ENCODE assay signal across 11 mouse cellular contexts in the genomic region with DNA sequence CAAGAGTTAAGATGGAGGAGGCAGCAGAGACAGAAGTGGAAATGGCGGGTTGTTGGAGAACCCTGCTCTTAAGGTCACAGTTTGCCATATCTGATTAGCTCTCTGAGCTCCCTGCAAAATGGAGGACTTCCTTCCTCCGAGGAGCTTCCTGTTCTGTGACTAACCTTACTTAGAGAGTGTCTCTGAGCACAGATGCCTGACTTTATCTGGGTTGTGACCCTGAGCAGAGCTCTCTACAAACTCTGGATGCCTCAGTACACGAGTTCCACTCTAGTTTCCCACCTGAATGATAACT. TPM values are rescaled to one million over a fixed set of nuclear protein-coding genes. Genes with fewer than 3 reads are reported as not detected.
DNase-seq lines count a peak whose midpoint lies in the region; ATAC-seq and TF ChIP-seq lines count a peak whose summit lies in the region.
"Had no signal": no experiment of that assay in that cellular context is flagged by ENCODE, and none has a peak within 500 bp of the region (broad histone marks: within the 10 kb centered on the region; RNA-seq: fewer than 3 reads in every experiment).

No protein-coding gene starts in this region.

- no peak for TF ChIP-seq CTCF in lung, postnatal 0 days (IDR thresholded peaks at IDR 0.05)
- no peak for TF ChIP-seq CTCF in bone marrow macrophage, adult 2 months (IDR thresholded peaks at IDR 0.05; ENCODE audit: low read depth, low read length)

- TF ChIP-seq POLR2A in bone marrow macrophage, adult 2 months (IDR thresholded peaks at IDR 0.05; ENCODE audit: borderline replicate concordance, low read depth, low read length): no peak

- H3K27me3 ChIP-seq in lung, postnatal 0 days (replicated peaks; ENCODE audit: insufficient read depth, low read length): no peaks in the 10 kb centered on the region
- H3K27me3 ChIP-seq in liver, embryonic 15.5 days: no peaks in the 10 kb centered on the region
- H3K27me3 ChIP-seq in splenic B cell, adult 2 months (ENCODE audit: control insufficient read depth, insufficient read depth, low read length, poor library complexity, severe bottlenecking): no peaks in the 10 kb centered on the region
- H3K27me3 ChIP-seq in midbrain, embryonic 15.5 days (replicated peaks): no peaks in the 10 kb centered on the region

- H3K9me3 ChIP-seq in lung, postnatal 0 days (ENCODE audit: low read length): no peaks in the 10 kb centered on the region
- H3K9me3 ChIP-seq in liver, embryonic 15.5 days (replicated peaks): no peaks in the 10 kb centered on the region
- no peaks in the 10 kb centered on the region for H3K9me3 ChIP-seq in midbrain, embryonic 15.5 days

- no peaks in the 10 kb centered on the region for H3K36me3 ChIP-seq in lung, postnatal 0 days (ENCODE audit: insufficient read depth, low read length)
- no peaks in the 10 kb centered on the region for H3K36me3 ChIP-seq in liver, embryonic 15.5 days (replicated peaks)
- no peaks in the 10 kb centered on the region for H3K36me3 ChIP-seq in splenic B cell, adult 2 months (ENCODE audit: control insufficient read depth, insufficient read depth, low read length, poor library complexity, severe bottlenecking)
- H3K36me3 ChIP-seq in midbrain, embryonic 15.5 days (replicated peaks): no peaks in the 10 kb centered on the region

- H3K4me1 ChIP-seq in lung, postnatal 0 days (ENCODE audit: insufficient read depth, low read depth, low read length): peaks cover 7% of the 10 kb centered on the region; the same call in 1 of the 2 replicates
- peaks cover 26% of the 10 kb centered on the region for H3K4me1 ChIP-seq in bone marrow macrophage, adult 2 months (ENCODE audit: control insufficient read depth, insufficient read depth, low read length)
- peaks cover 54% of the 10 kb centered on the region for H3K4me1 ChIP-seq in liver, embryonic 15.5 days (replicated peaks)
- H3K4me1 ChIP-seq in midbrain, embryonic 15.5 days: peaks cover 15% of the 10 kb centered on the region

- TF ChIP-seq EP300 in lung, postnatal 0 days (IDR thresholded peaks at IDR 0.05): no peak

- no peak overlapping the region for H3K4me3 ChIP-seq in lung, postnatal 0 days (ENCODE audit: low read depth, low read length)
- peak overlapping the region; percentile 8 for H3K4me3 ChIP-seq in bone marrow macrophage, adult 2 months (ENCODE audit: insufficient read depth, low read length)
- no peak overlapping the region for H3K4me3 ChIP-seq in liver, embryonic 15.5 days (replicated peaks)
- no peak overlapping the region for H3K4me3 ChIP-seq in midbrain, embryonic 15.5 days

- ATAC-seq in lung, postnatal 0 days: no peak
- no peak for ATAC-seq in liver, embryonic 15.5 days (ENCODE audit: insufficient read depth)
- no peak for ATAC-seq in midbrain, embryonic 15.5 days (replicated peaks)
- ATAC-seq: forebrain, postnatal 0 days had no signal

- peak overlapping the region; percentile 68 for H3K27ac ChIP-seq in lung, postnatal 0 days (ENCODE audit: low read length)
- peak overlapping the region; percentile 96 for H3K27ac ChIP-seq in bone marrow macrophage, adult 2 months (ENCODE audit: insufficient read depth, low read depth, low read length)
- peak overlapping the region; percentile 60 for H3K27ac ChIP-seq in liver, embryonic 15.5 days (replicated peaks)
- no peak overlapping the region for H3K27ac ChIP-seq in midbrain, embryonic 15.5 days

- no peak overlapping the region for H3K9ac ChIP-seq in lung, postnatal 0 days (replicated peaks; ENCODE audit: low read depth)
- H3K9ac ChIP-seq in liver, embryonic 15.5 days: no peak overlapping the region
- no peak overlapping the region for H3K9ac ChIP-seq in midbrain, embryonic 15.5 days
- H3K9ac ChIP-seq: forebrain, postnatal 0 days had no signal

- 55% methylated on average over 3 of the region's 3 CpGs for WGBS in lung, postnatal 0 days
- 24% methylated on average over 3 of the region's 3 CpGs for WGBS in liver, embryonic 15.5 days (ENCODE audit: insufficient replicate concordance)
- WGBS in midbrain, embryonic 15.5 days: 76% methylated on average over 3 of the region's 3 CpGs

- H3K4me2 ChIP-seq in lung, postnatal 0 days (replicated peaks; ENCODE audit: low read depth, low read length): 0 out of 2 replicates have a peak overlapping the region, but pooled peaks have one; percentile 5
- 0 out of 2 replicates have a peak overlapping the region, but pooled peaks have one; percentile 18 for H3K4me2 ChIP-seq in liver, embryonic 15.5 days
- H3K4me2 ChIP-seq in midbrain, embryonic 15.5 days: no peak overlapping the region

- DNase-seq in lung, postnatal 0 days (ENCODE audit: low spot score): no peak
- DNase-seq in lung, postnatal 10 days: no peak
- DNase-seq in splenic B cell, adult 2 months (ENCODE audit: low read depth, low spot score): peak; percentile 50
- no peak for DNase-seq in cerebellum, postnatal 4 days (ENCODE audit: low spot score in 2 of 2)
- DNase-seq: cerebellum, postnatal 14 days; forebrain, postnatal 0 days; kidney, adult 18-20 months; retina, postnatal 1 day had no signal

RNA-seq across cellular contexts. Expression of gene Hmox2, which starts 3.3 kb away (rescaled TPM):
- 92.4 and 97.9 TPM in 2 replicates for polyA plus RNA-seq in lung, postnatal 0 days (2015; fragmentation: Nextera tagmentation; extraction: Ambion mirVana)
- 230 and 252 TPM in 2 replicates for polyA plus RNA-seq in bone marrow macrophage, adult 2 months (2012; ENCODE audit: insufficient read depth, insufficient read length, missing spikeins)
- 36.6 and 37.9 TPM in 2 replicates for polyA plus RNA-seq in liver, embryonic 15.5 days (2015; fragmentation: Nextera tagmentation; extraction: Ambion mirVana)
- 101 and 103 TPM in 2 replicates for polyA plus RNA-seq in midbrain, embryonic 15.5 days (2015; fragmentation: Nextera tagmentation; extraction: Ambion mirVana)

RNA-seq across cellular contexts. Expression of gene Nmral1, which starts 3.7 kb away (rescaled TPM):
- 6.0 and 7.1 TPM in 2 replicates for polyA plus RNA-seq in lung, postnatal 0 days (2015; fragmentation: Nextera tagmentation; extraction: Ambion mirVana)
- 16.0 and 18.7 TPM in 2 replicates for polyA plus RNA-seq in bone marrow macrophage, adult 2 months (2012; ENCODE audit: insufficient read depth, insufficient read length, missing spikeins)
- 37.2 and 39.6 TPM in 2 replicates for polyA plus RNA-seq in liver, embryonic 15.5 days (2015; fragmentation: Nextera tagmentation; extraction: Ambion mirVana)
- polyA plus RNA-seq in midbrain, embryonic 15.5 days (2015; fragmentation: Nextera tagmentation; extraction: Ambion mirVana): 78.3 and 79.6 TPM in 2 replicates

RNA-seq across cellular contexts. Expression of gene Coro7, which starts 43.3 kb away (rescaled TPM):
- 8.7 and 9.0 TPM in 2 replicates for polyA plus RNA-seq in lung, postnatal 0 days (2015; fragmentation: Nextera tagmentation; extraction: Ambion mirVana)
- polyA plus RNA-seq in bone marrow macrophage, adult 2 months (2012; ENCODE audit: insufficient read depth, insufficient read length, missing spikeins): 110 and 115 TPM in 2 replicates
- 10.5 and 13.1 TPM in 2 replicates for polyA plus RNA-seq in liver, embryonic 15.5 days (2015; fragmentation: Nextera tagmentation; extraction: Ambion mirVana)
- polyA plus RNA-seq in midbrain, embryonic 15.5 days (2015; fragmentation: Nextera tagmentation; extraction: Ambion mirVana): 32.1 and 33.2 TPM in 2 replicates
